Mouse (Mus musculus): ENCODE measurements at regions not wholly inside any gene's neighbourhood (a gene's known extent, or its start where the extent isn't known, plus 50 kb on each side); places are given as distances from the start of the nearest gene placed in this dataset.

- Histone ChIP-seq H3K27me3 (replicated peaks; ENCODE audit: control insufficient read depth, insufficient read depth, low read length) (no peaks in the 10 kb centered on the region), H3K36me3 (ENCODE audit: control insufficient read depth, insufficient read depth) (no peaks in the 10 kb centered on the region), H3K4me3 (ENCODE audit: low read depth, low read length) (no peak overlapping the region), H3K9ac (ENCODE audit: low read depth, low read length) (no peak overlapping the region), H3K4me1 (replicated peaks; ENCODE audit: control insufficient read depth, insufficient read depth, low read length) (no peaks in the 10 kb centered on the region), H3K9me3 (ENCODE audit: control insufficient read depth) (no peaks in the 10 kb centered on the region), H3K4me2 (replicated peaks; ENCODE audit: low read depth) (no peak overlapping the region), H3K27ac (ENCODE audit: low read depth, low read length) (no peak overlapping the region)
- WGBS: 77% methylated on average over 4 of the region's 4 CpGs
- no peak for TF ChIP-seq CTCF (IDR thresholded peaks at IDR 0.05; ENCODE audit: low read depth)
- no peak for ATAC-seq
These were observed 218.6 kb upstream of the Six2 start for GRCm38 (mm10) chr17:85906597-85907187.

GRCm38 (mm10) chr17:85902575-85902974 lies 214.5 kb upstream of the Six2 start:
- no peak for ATAC-seq
- WGBS: 72% methylated on average over 2 of the region's 2 CpGs
- H3K4me2 ChIP-seq (replicated peaks; ENCODE audit: low read depth): no peak overlapping the region
- H3K9ac ChIP-seq (ENCODE audit: low read depth, low read length): no peak overlapping the region
- H3K27me3 ChIP-seq (replicated peaks; ENCODE audit: control insufficient read depth, insufficient read depth, low read length): no peaks in the 10 kb centered on the region
- no peaks in the 10 kb centered on the region for H3K9me3 ChIP-seq (ENCODE audit: control insufficient read depth)
- H3K4me1 ChIP-seq (replicated peaks; ENCODE audit: control insufficient read depth, insufficient read depth, low read length): no peaks in the 10 kb centered on the region
- no peak for TF ChIP-seq CTCF (IDR thresholded peaks at IDR 0.05; ENCODE audit: low read depth)
- H3K27ac ChIP-seq (ENCODE audit: low read depth, low read length): no peak overlapping the region
- no peaks in the 10 kb centered on the region for H3K36me3 ChIP-seq (ENCODE audit: control insufficient read depth, insufficient read depth)
- no peak overlapping the region for H3K4me3 ChIP-seq (ENCODE audit: low read depth, low read length)

- H3K9ac ChIP-seq (ENCODE audit: low read depth, low read length): no peak overlapping the region
- TF ChIP-seq CTCF (IDR thresholded peaks at IDR 0.05; ENCODE audit: low read depth): no peak
- H3K27me3 ChIP-seq (replicated peaks; ENCODE audit: control insufficient read depth, insufficient read depth, low read length): no peaks in the 10 kb centered on the region
- no peak overlapping the region for H3K4me2 ChIP-seq (replicated peaks; ENCODE audit: low read depth)
- H3K27ac ChIP-seq (ENCODE audit: low read depth, low read length): no peak overlapping the region
- no peaks in the 10 kb centered on the region for H3K36me3 ChIP-seq (ENCODE audit: control insufficient read depth, insufficient read depth)
- no peaks in the 10 kb centered on the region for H3K4me1 ChIP-seq (replicated peaks; ENCODE audit: control insufficient read depth, insufficient read depth, low read length)
- H3K9me3 ChIP-seq (ENCODE audit: control insufficient read depth): no peaks in the 10 kb centered on the region
- no peak overlapping the region for H3K4me3 ChIP-seq (ENCODE audit: low read depth, low read length)
- ATAC-seq: no peak
- WGBS: 80% methylated on average over 6 of the region's 6 CpGs
These were observed 211.0 kb upstream of the Six2 start for GRCm38 (mm10) chr17:85899096-85899495.

- no peaks in the 10 kb centered on the region for H3K4me1 ChIP-seq (replicated peaks; ENCODE audit: control insufficient read depth, insufficient read depth, low read length)
- no peak overlapping the region for H3K4me3 ChIP-seq (ENCODE audit: low read depth, low read length)
- H3K4me2 ChIP-seq (replicated peaks; ENCODE audit: low read depth): no peak overlapping the region
- ATAC-seq: no peak
- H3K36me3 ChIP-seq (ENCODE audit: control insufficient read depth, insufficient read depth): no peaks in the 10 kb centered on the region
- no peak overlapping the region for H3K27ac ChIP-seq (ENCODE audit: low read depth, low read length)
- WGBS: 77% methylated on average over 5 of the region's 5 CpGs
- no peaks in the 10 kb centered on the region for H3K9me3 ChIP-seq (ENCODE audit: control insufficient read depth)
- no peak overlapping the region for H3K9ac ChIP-seq (ENCODE audit: low read depth, low read length)
- no peak for TF ChIP-seq CTCF (IDR thresholded peaks at IDR 0.05; ENCODE audit: low read depth)
- no peaks in the 10 kb centered on the region for H3K27me3 ChIP-seq (replicated peaks; ENCODE audit: control insufficient read depth, insufficient read depth, low read length)
These were observed 207.9 kb upstream of the Six2 start for GRCm38 (mm10) chr17:85895978-85896377.

GRCm38 (mm10) chr17:85891243-85891642 lies 203.2 kb upstream of the Six2 start:
- Histone ChIP-seq H3K4me3 (ENCODE audit: low read depth, low read length) (no peak overlapping the region), H3K9me3 (ENCODE audit: control insufficient read depth) (no peaks in the 10 kb centered on the region), H3K27ac (ENCODE audit: low read depth, low read length) (no peak overlapping the region), H3K4me2 (replicated peaks; ENCODE audit: low read depth) (no peak overlapping the region), H3K27me3 (replicated peaks; ENCODE audit: control insufficient read depth, insufficient read depth, low read length) (no peaks in the 10 kb centered on the region), H3K36me3 (ENCODE audit: control insufficient read depth, insufficient read depth) (no peaks in the 10 kb centered on the region), H3K9ac (ENCODE audit: low read depth, low read length) (no peak overlapping the region), H3K4me1 (replicated peaks; ENCODE audit: control insufficient read depth, insufficient read depth, low read length) (no peaks in the 10 kb centered on the region)
- 60% methylated on average over 2 of the region's 2 CpGs for WGBS
- ATAC-seq: no peak
- TF ChIP-seq CTCF (IDR thresholded peaks at IDR 0.05; ENCODE audit: low read depth): no peak

GRCm38 (mm10) chr17:85889746-85890532 lies 201.9 kb upstream of the Six2 start:
- WGBS: 88% methylated on average over 18 of the region's 18 CpGs
- Histone ChIP-seq H3K36me3 (ENCODE audit: control insufficient read depth, insufficient read depth) (no peaks in the 10 kb centered on the region), H3K9ac (ENCODE audit: low read depth, low read length) (no peak overlapping the region), H3K27ac (ENCODE audit: low read depth, low read length) (no peak overlapping the region), H3K4me2 (replicated peaks; ENCODE audit: low read depth) (no peak overlapping the region), H3K4me3 (ENCODE audit: low read depth, low read length) (no peak overlapping the region), H3K27me3 (replicated peaks; ENCODE audit: control insufficient read depth, insufficient read depth, low read length) (no peaks in the 10 kb centered on the region), H3K9me3 (ENCODE audit: control insufficient read depth) (no peaks in the 10 kb centered on the region), H3K4me1 (replicated peaks; ENCODE audit: control insufficient read depth, insufficient read depth, low read length) (no peaks in the 10 kb centered on the region)
- no peak for TF ChIP-seq CTCF (IDR thresholded peaks at IDR 0.05; ENCODE audit: low read depth)
- ATAC-seq: no peak

Data from intestine, postnatal 0 days (tissue).